Mouse (Mus musculus) hematopoietic stem cell, adult 5-6 weeks (primary cell): ENCODE measurements around the gene Smad6. TPM values are rescaled to one million over a fixed set of nuclear protein-coding genes. Genes with fewer than 3 reads are reported as not detected.

Experiments
- ATAC-seq, 2 experiments: fragments of 125-278 bp in 1 of 2; replicated peaks in 1 of 2; 2 replicates each; pipeline ENCODE4 v1.8.0; 2016 to 2017; ENCODE audit warnings: inconsistent platforms in 2 of 2, mild to moderate bottlenecking in 2 of 2, moderate number of reproducible peaks in 2 of 2, low read depth in 1 of 2, moderate TSS enrichment in 1 of 2; ENCODE audit not compliant: low FRiP score in 2 of 2, poor library complexity in 2 of 2, severe bottlenecking in 2 of 2, insufficient read depth in 1 of 2, low TSS enrichment in 1 of 2
- total RNA-seq: library from RNA; stranded (forward); fragments of 172-1452, 232-1000 nt; gene quantifications from 2 replicates; pipeline ENCODE4 v1.2.3, GENCODE M21; 2017

The Smad6 gene
- total RNA-seq, 1 experiment from 2014 or later, result 3.9 TPM

DNA sequence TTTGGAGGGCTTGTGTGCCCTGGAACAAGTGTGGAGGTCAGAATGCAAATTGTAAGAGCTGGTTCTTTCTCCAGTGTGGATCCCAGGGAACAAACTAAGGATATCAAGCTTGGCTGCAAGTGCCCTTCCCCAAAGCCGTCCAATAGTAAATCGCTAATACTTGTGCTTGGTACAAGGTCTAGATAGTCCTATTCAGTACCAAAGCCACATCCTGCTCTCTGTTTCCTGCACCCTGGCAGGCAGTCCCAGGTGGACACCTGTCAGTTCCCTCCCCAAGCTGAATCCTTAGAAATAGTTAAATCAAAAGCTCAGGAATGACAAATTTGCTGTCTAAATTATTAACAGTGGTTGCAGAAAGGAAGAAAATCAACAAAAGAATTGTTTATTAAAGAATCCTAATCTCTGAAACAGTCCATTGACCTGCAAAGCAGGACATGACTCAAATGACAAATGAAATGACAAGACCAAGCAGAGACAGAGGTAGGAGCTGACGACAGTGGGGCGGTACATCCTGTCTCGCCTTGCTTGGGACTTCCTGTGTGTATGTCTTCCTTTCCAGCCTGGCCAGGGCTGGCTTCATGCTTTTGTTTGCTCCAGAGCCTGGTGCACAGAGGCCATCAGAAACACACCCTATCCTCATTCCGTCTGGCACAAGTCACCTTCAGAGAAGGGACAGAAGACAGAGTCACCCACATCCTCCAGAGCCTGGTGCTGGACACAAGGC lies 8.2 kb upstream of the Smad6 start:
- no peak for ATAC-seq

DNA sequence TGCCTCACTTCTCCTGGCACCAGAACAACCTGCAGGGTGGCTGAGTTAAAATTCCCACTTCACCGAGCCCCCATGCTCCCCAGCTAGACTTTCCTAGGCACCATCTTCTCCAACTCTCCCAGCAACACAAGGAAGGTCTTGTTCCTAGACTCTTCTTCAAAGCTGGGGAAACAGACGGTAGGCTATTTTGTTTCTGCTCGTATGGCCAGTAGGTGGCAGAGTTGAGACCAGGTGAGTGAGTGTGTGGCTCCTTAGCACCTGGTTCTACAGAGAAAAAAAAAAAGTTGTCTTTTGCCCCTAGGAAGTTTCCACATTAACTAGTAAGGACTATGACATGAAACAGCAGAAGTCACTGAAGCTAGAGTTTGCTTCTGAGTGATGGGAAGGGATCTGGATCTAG lies 3.7 kb upstream of the Smad6 start:
- ATAC-seq, result no peak

DNA sequence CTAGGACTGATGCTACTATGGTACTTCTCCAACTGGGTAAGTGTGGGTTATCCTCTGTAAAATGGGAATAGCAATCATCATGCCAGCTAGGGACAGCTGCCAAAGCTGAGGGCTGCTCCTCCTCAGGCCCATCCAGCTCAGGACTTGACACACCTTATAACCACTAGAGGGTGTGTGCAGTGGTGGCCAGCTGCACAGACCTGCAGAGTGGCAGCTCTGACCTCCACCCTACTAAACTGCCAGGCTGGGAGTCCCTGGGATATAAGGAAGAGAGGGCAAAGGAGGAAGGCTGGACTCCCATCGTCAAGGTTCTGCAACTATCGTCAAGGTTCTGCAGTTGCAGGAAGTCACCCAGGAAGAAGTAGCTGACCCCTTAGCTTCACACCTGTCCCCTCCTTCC lies 3.1 kb upstream of the Smad6 start:
- ATAC-seq, result no peak

DNA sequence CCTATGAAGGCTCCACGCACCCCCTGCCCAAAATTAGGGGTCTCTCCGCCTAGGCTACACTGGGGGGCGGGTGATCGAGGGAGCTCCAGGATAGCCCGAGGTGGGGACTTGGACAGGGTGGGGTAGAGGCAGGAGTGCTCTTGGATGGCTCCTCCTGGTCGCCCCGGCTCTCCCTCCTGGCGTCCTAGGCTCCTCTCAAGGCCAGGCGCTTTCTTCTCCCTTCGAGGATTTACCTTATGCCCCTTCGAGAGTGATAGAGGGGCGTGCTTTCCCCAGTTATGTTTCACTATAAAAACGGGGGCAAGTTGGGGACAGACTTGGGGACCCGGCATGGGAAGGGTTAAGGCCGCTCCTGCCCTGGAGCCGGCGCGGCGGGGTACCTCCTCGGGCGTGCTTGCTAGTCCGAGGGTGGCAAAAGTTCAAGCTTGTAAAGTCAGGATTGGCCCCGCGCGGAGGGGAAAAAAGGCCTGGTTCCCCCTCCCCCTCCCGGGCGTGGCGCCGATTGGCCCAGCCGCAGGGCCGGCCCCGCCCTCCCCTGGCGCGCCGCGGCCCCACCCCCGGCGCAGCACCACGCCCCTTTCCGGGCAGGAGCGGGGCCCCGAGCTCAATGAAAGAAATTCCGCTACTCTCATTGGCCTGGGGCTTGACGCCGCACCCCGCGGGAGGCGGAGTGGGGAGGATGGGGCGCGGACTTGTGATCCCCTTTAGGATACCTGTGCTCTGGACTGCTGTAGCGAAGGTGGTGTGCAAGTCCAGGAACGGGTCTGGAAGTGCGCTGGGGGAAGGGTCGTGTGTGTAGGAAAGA lies 905 bp upstream of the Smad6 start:
- ATAC-seq, result peak; percentile 65 to 73

DNA sequence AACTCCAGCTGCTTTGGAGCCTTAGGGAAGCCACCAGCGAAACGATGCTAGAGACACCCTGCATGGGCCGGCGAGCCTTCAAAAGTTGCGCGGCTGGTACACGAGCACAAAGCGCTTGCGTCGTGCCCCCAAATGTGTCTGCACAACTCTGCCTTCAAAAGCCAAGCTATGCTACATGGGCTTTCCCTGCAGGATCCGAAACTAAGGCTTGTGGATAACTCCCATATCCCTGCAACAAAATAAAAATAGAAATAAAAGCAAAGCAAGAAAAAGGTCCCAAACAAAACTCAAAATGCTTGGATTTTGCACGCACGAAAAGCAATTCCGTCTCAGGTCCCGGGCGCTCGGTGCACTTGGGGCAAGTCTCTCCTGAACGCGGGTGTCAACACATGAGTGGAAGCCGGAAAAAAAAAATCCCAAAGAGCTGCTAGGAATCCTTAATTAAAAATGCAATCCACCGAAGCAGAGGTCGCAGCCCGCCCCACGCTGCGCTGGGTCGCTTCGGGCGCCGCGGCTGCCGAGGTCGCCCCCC lies 474 bp downstream of the Smad6 start:
- no peak for ATAC-seq

DNA sequence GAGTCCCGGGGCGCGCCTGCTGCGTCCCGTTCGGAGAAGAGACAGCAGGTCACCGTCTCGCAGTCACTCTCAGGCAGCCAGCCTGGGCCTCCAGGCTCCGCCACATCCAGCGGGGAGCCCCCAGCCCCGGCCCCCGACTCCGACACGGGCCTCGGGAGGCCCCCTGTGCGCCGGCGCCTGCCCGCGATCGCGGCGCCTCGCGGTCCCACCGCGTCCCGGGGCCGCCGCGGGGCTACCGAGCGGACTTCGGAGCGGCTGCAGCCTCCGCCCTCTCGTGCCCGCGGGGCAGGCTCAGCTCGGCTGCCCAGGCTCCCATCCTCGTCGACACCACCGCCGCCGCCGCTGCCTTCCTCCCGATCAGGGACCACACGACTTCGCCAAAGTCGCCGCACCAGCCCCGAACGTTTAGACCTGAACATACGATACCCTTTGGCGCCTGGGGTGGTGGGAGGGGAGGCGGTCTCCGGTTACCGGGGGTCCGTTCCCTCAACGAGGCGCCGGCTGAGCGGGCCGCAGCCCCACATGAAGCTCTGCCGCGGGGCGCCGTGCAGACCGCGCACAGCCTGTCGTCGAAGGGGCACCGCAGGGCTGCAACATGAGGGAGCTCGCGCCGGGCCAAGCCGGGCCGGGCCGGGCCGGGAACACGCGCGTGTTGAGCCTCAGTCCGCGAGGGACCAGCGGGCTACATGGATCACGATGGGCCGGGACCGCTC lies 1.1 kb downstream of the Smad6 start:
- ATAC-seq, result no peak

DNA sequence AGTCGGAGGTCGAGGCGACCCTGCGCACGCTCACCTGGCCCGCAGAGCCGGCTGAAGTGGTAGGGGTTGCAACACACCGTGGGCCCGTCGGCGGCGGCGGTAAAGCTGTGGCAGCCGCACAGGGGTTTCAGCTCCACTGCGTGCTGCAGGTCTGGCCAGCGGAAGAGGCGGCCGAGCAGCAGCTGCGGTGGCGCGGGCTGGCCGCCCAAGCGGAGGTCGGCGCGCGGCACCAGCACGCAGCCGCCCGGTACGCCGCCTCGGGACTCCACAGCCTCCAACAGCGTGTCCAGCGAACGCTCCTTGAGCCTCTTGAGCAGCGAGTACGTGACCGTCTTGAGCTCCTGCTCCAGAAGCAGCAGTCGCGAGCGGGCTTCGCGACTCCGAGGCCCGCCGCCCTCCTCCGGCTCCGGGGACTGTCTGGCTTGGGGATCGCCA lies 1.7 kb downstream of the Smad6 start:
- no peak for ATAC-seq

DNA sequence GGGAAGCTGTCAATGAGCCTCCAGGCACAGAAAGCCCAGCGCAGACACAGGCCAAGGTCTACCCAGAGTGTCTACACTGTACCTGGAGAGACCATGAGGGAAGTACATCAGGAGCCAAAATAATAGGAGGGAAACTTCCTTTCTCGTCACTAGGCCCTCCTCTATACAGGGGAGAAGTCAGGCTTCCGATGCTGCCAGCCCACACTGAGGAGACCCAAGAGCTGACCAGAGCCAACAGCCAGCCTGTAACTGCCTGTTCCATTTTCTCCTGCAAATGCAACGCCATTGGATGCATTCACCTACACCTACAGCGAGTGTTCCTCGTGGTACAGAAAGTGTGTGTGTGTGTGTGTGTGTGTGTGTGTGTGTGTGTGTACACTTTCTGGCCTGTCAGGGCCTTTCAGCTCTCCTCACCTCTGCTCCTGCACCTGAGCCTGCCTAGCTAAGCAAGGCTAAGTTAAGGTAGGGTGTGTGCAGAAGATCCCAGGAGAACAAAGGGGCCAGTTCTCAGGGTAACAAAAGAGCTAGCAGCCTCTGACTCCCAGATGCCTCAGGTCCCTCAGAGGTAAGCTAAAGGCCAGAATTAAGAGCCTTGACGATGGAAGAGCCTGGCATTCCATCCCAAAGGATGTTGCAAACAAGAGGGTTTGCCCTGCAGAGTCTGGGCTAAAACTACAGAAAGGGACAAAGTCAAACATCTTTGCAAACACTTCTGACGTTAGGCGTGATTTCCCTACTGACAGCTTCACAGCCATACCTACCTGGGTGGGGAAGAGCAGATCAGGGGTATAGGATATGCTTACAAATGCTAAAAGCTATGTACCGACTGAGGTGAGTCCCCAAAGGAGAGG lies 2.6 kb downstream of the Smad6 start:
- no peak for ATAC-seq

DNA sequence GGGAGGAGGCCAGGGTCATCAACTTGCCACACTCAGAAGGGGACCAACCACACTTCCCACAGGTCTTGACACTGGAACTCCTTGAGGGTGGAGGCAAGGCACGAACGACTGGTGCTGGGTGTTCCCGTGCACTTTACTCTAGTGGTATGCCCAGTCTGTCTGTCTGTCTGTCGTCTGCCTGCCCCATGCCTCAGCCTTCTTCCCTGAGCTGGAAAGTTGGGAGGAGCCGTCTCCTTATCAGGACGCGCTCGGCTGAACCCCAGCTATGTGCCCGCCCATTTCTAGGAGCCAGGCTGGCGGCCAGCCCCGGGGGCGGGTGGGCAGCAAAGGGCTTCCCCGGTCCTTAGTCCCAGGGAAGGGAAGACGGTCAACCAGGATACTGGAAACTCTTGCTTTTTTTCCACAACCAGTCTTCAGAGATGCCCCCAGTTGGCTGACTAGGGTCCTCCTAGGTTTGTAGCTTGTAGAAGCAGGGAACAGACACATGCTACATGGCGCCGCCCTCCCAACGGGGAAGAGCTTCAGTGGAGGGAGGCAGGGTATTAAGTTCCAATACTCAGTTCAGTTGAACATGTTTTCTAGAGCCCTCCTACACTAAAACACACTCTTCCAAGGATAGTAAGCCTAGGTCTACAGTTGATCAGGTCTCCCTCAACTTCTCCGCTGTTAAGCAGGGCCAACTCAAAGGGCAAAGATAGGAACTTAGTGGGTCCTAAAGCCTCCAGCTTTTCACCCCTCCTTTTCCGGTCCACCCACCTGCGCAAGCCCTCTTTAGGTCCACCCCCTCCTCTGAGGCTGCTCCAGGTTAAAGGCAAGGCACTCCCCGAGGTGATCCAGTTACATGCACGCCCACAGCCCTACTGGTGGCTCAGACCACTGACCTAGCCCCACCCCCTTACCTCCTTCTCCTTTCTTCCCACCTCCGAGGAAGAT lies 3.7 kb downstream of the Smad6 start:
- peak; percentile 22 to 29; a peak in 2 of 4 replicates for ATAC-seq

DNA sequence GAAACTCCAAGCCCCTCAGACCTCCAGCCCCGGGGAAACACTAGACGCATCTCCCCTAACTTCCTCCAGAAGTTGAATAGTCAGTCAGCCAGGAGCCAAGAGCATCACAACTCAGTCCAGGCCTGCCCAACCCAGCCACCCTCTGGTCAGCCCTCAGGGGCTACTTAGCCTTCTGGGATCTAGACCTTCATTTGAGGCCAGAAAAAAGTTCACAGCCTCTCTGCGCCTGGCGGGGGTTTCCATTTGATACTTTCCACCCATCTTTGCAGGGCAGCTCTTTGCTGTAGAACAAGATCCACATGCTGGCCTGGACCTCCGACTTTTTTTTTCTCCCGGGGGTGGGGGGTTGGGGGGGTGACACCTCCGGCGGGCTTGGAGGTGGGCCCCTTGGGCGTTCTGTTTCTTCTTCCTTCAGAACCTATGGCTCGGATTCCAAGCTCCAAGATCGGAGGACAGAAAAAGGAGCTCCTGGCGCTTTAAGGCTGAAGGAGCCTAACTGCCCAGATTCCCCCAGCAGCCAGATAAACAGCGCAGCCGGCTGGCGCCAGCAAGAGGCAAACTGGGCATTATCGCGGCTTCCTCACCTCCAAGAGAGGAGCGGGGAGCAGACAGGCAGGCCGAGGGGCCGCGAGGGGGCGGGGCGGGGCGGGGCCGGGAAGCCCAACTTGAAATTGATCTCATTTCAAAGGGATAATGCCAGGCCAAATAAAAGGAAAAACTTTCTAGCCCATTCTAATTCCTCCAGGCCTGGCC lies 5.0 kb downstream of the Smad6 start:
- no peak for ATAC-seq

DNA sequence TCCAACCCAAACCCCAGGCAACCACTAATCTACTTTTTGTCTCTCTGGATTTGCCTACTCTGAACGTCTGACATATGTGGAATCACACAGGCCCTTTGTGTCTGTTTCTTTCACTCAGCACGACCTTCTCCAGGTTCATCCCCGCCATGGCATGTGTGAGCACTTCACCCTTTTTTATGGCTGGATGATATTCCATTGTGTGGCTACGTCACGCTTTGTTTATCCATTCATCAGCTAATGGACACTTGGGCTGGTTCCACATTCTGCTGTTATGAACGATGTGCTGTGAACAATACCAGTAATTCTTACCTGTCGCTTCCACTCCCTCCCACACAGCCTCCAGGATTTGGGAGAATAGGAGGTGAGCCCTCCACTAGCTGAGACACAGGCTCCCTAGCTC lies 5.8 kb downstream of the Smad6 start:
- ATAC-seq, result no peak

DNA sequence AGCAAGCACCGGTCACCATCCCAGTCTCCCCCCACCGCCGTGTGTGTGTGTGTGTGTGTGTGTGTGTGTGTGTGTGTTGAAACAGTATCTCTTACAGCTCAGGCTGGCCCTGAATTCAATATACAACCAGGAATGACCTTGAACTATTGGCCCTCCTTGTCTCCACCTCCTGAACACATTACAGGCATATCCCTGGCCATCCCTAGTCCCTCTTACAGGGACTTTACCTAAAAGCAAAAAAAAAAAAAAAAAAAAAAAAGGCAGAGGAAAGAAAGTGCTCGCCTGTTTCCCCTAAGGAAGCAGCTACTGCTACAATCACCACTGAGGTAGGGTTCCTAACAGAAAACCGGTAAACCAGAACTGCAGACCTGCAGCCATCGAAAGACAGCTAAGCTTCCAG lies 7.1 kb downstream of the Smad6 start:
- no peak for ATAC-seq

DNA sequence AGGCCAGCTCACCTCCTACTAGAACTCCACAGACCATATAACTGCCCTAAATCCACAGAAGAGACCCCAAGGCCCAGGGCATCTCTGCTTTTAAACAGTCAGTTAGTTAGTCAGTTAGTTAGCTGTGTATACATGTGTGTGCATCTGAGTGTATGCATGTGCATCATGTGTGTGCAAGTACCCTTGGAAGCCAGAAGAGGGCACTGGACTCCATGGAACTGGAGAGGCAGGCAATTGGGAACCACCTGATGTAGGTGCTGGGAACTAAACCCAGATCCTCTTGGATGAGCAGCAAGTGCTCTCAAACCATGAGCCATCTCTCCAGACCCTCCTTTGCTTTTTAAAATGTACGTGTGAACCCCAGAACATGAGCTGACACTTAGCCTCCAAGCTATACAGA lies 10.5 kb downstream of the Smad6 start:
- no peak for ATAC-seq

DNA sequence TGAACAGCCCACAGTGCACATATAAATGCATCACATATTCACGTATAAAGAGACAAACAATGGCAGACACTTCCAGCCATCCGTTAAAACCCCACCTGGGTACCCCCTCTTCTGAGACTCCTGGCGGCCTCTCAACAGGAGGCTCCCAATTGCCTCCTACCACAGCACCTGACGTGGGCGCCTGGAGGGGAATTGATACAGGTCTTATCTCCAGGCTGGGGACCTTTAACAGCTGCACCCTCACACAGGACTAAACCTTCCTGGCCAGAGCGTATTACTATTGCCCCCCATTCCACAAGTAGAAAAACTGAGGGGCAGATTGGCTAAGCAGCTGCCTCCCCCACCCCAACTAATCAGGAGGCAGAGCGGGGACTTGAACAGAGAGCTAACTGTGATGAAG lies 18.9 kb downstream of the Smad6 start:
- no peak for ATAC-seq

DNA sequence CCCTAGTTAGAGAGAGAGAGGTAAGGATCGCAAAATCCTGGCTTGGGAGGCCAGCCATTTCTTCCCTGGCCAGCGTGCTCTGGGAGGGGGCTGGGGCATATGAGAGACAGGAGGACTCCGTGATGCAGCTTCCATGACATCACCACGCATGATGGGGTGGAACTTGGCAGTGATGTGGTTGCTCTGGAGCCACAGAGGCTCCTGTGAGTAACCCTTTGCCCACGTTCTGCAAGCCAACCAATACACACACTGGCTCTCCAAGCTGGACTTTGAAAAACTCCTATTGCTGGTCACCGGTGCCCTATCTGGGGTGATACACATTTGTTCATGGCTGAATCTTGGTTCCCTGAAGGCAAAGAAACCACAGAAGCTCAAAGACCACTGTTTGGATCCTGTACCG lies 20.8 kb downstream of the Smad6 start:
- no peak for ATAC-seq

DNA sequence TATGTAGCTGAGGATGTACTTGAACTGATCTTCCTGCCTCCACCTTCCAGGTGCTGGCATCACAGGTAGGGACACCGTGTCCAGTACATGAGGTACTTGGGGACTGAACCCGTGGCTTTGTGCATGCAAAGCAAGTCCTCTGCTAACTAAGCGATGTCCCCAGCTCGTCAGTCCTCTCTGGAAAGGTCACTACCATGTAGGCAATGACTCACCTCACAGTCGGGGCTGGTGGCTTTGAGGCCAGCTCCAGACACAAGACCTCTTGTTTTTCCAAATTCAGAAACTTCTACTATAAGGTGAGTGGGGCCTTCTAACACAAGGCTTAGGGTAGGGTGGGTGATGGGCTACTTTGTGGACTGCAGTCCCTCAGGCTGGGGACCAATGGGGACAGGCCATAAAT lies 21.8 kb downstream of the Smad6 start:
- no peak for ATAC-seq
